Mouse (Mus musculus) hematopoietic multipotent progenitor cell, adult 10-12 weeks (in vitro differentiated cells): ENCODE data around the gene Trh. TPM values are rescaled to one million over a fixed set of nuclear protein-coding genes. Genes with fewer than 3 reads are reported as not detected.

Experiments used
- polyA plus RNA-seq: library from polyadenylated mRNA; stranded (reverse); fragments of >175 nt; gene quantifications from 2 replicates; pipeline ENCODE4 v1.2.3, GENCODE M21; 2012; ENCODE audit warnings: low replicate concordance

The Trh gene
- not detected in 2 replicates for polyA plus RNA-seq

GRCm38 (mm10) chr6:92244591-92244990 lies at the start of gene Trh:
Gene Trh, minus strand, starts transcription at chr6:92244650.

GRCm38 (mm10) chr6:92214773-92215449 lies 29.5 kb downstream of the Trh start, which contains the start of gene Rbsn:
Gene Rbsn, minus strand, starts transcription at chr6:92214925.

Other genes with a start within 250 kb of the Trh start
- 7.2 and 11.1 TPM in 2 replicates for gene Nr2c2, start 153.3 kb downstream of the Trh start, polyA plus RNA-seq
- gene Mrps25, start 60.6 kb downstream of the Trh start, polyA plus RNA-seq: 0.38 and 6.9 TPM in 2 replicates
- 5.4 and 5.9 TPM in 2 replicates for gene Rbsn, start 29.7 kb downstream of the Trh start, polyA plus RNA-seq